ENCODE assay signal across 23 mouse cellular contexts in the genomic region with DNA sequence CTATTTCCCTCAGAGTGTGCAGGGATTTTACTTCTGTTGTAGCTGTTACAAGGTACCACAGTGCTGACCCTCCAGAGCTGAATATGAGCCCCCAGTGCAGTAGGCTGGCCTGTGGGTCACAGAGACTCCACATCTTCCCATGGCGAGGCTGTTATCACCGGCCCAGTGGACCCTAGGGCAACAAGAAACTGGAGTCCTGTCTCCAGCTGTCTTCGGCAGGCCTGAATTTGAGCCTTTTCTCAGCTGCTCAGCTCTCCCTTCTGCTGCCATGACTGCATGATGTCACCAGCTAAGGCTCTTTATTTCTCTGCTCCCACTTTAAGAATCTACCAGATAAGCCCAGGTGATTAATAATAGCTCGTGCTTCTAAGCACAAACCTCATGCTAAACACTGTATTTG. TPM values are rescaled to one million over a fixed set of nuclear protein-coding genes. Genes with fewer than 3 reads are reported as not detected.
DNase-seq lines count a peak whose midpoint lies in the region; ATAC-seq lines count a peak whose summit lies in the region.
"Had no signal": no experiment of that assay in that cellular context is flagged by ENCODE, and none has a peak within 500 bp of the region (broad histone marks: within the 10 kb centered on the region; RNA-seq: fewer than 3 reads in every experiment).

No protein-coding gene starts in this region.

- 0 out of 2 replicates have a peak, but pooled peaks cover 4% of the 10 kb centered on the region for H3K4me1 ChIP-seq in forebrain, embryonic 11.5 days (replicated peaks; ENCODE audit: control insufficient read depth, insufficient read depth, low read length)
- peaks cover 45% of the 10 kb centered on the region for H3K4me1 ChIP-seq in forebrain, embryonic 10.5 days
- peaks cover 30% of the 10 kb centered on the region for H3K4me1 ChIP-seq in neural tube, embryonic 12.5 days
- H3K4me1 ChIP-seq in hindbrain, embryonic 12.5 days, result peaks cover 29% of the 10 kb centered on the region
- H3K4me1 ChIP-seq in neural tube, embryonic 15.5 days, result peaks cover 35% of the 10 kb centered on the region
- H3K4me1 ChIP-seq: intestine, embryonic 15.5 days; limb, embryonic 13.5 days; liver, embryonic 13.5 days had no signal

- H3K9ac ChIP-seq in forebrain, embryonic 11.5 days (ENCODE audit: low read length), result no peak overlapping the region
- H3K9ac ChIP-seq in neural tube, embryonic 12.5 days, result no peak overlapping the region
- no peak overlapping the region for H3K9ac ChIP-seq in hindbrain, embryonic 12.5 days
- H3K9ac ChIP-seq in neural tube, embryonic 15.5 days (replicated peaks), result no peak overlapping the region
- H3K9ac ChIP-seq: intestine, embryonic 15.5 days; limb, embryonic 13.5 days; liver, embryonic 13.5 days; lung, embryonic 14.5 days had no signal

- ATAC-seq in forebrain, embryonic 11.5 days (replicated peaks; ENCODE audit: low FRiP score), result peak; percentile 19; the same call in 1 of the 2 replicates
- ATAC-seq in neural tube, embryonic 12.5 days (ENCODE audit: low FRiP score, low read depth), result 0 out of 2 replicates have a peak, but pooled peaks have one; percentile 11
- ATAC-seq in hindbrain, embryonic 12.5 days (ENCODE audit: low FRiP score), result 0 out of 2 replicates have a peak, but pooled peaks have one; percentile 12
- ATAC-seq in neural tube, embryonic 15.5 days (ENCODE audit: low FRiP score), result 0 out of 2 replicates have a peak, but pooled peaks have one; percentile 30
- ATAC-seq: CD4-positive, CD25-positive, alpha-beta regulatory T cell, adult 4 months; intestine, embryonic 15.5 days had no signal

- no peak overlapping the region for H3K27ac ChIP-seq in forebrain, embryonic 11.5 days (ENCODE audit: low read depth, low read length)
- no peak overlapping the region for H3K27ac ChIP-seq in forebrain, embryonic 10.5 days
- no peak overlapping the region for H3K27ac ChIP-seq in neural tube, embryonic 12.5 days
- H3K27ac ChIP-seq in hindbrain, embryonic 12.5 days, result peak overlapping the region; percentile 50; the same call in 1 of the 2 replicates
- H3K27ac ChIP-seq in neural tube, embryonic 15.5 days (replicated peaks), result no peak overlapping the region
- H3K27ac ChIP-seq: intestine, embryonic 15.5 days; layer of hippocampus, adult 2 months; limb, embryonic 13.5 days; liver, embryonic 13.5 days had no signal

- 58% methylated on average over 4 of the region's 4 CpGs for WGBS in forebrain, embryonic 11.5 days
- 69% methylated on average over 4 of the region's 4 CpGs for WGBS in forebrain, embryonic 10.5 days
- WGBS in neural tube, embryonic 12.5 days, result 57% methylated on average over 4 of the region's 4 CpGs
- WGBS in hindbrain, embryonic 12.5 days, result 58% methylated on average over 4 of the region's 4 CpGs
- WGBS in neural tube, embryonic 15.5 days, result 41% methylated on average over 4 of the region's 4 CpGs

- H3K4me3 ChIP-seq in forebrain, embryonic 11.5 days (ENCODE audit: low read depth, low read length), result no peak overlapping the region
- no peak overlapping the region for H3K4me3 ChIP-seq in forebrain, embryonic 10.5 days
- no peak overlapping the region for H3K4me3 ChIP-seq in neural tube, embryonic 12.5 days
- H3K4me3 ChIP-seq in hindbrain, embryonic 12.5 days, result no peak overlapping the region
- no peak overlapping the region for H3K4me3 ChIP-seq in neural tube, embryonic 15.5 days (replicated peaks)
- H3K4me3 ChIP-seq: intestine, embryonic 15.5 days; layer of hippocampus, adult 2 months; limb, embryonic 13.5 days; liver, embryonic 13.5 days had no signal

- no peaks in the 10 kb centered on the region for H3K27me3 ChIP-seq in forebrain, embryonic 11.5 days (ENCODE audit: control insufficient read depth, insufficient read depth, low read length)
- H3K27me3 ChIP-seq in forebrain, embryonic 10.5 days (ENCODE audit: poor library complexity, severe bottlenecking), result no peaks in the 10 kb centered on the region; the same call in none of the 2 replicates
- H3K27me3 ChIP-seq in neural tube, embryonic 12.5 days (replicated peaks), result no peaks in the 10 kb centered on the region
- no peaks in the 10 kb centered on the region for H3K27me3 ChIP-seq in hindbrain, embryonic 12.5 days
- H3K27me3 ChIP-seq in neural tube, embryonic 15.5 days (replicated peaks), result no peaks in the 10 kb centered on the region
- H3K27me3 ChIP-seq: intestine, embryonic 15.5 days had no signal

- H3K9me3 ChIP-seq in forebrain, embryonic 11.5 days (ENCODE audit: control insufficient read depth, low read length), result no peaks in the 10 kb centered on the region
- H3K9me3 ChIP-seq in forebrain, embryonic 10.5 days, result no peaks in the 10 kb centered on the region
- H3K9me3 ChIP-seq in neural tube, embryonic 12.5 days, result no peaks in the 10 kb centered on the region
- H3K9me3 ChIP-seq in hindbrain, embryonic 12.5 days (replicated peaks), result no peaks in the 10 kb centered on the region
- no peaks in the 10 kb centered on the region for H3K9me3 ChIP-seq in neural tube, embryonic 15.5 days (replicated peaks)
- H3K9me3 ChIP-seq: intestine, embryonic 15.5 days; limb, embryonic 13.5 days; liver, embryonic 13.5 days had no signal

- no peak for DNase-seq in forebrain, embryonic 11.5 days (ENCODE audit: low spot score)
- no peak for DNase-seq in forebrain, embryonic 10.5 days (ENCODE audit: extremely low spot score, low spot score)
- no peak for DNase-seq in neural tube, embryonic 10.5 days (ENCODE audit: extremely low spot score, low spot score)
- DNase-seq in lung, postnatal 4 days, result no peak
- no peak for DNase-seq in thymus, postnatal 4 days
- DNase-seq: adrenal gland, postnatal 14 days; cerebellum, adult 2 months; cerebellum, postnatal 25 days; heart, postnatal 4 days; kidney, adult 9 months; kidney, postnatal 25 days; liver, embryonic 13.5 days; lung, embryonic 14.5 days; thymus, postnatal 25 days had no signal

- H3K4me2 ChIP-seq in forebrain, embryonic 11.5 days (ENCODE audit: low read depth, low read length, severe bottlenecking), result no peak overlapping the region
- no peak overlapping the region for H3K4me2 ChIP-seq in neural tube, embryonic 12.5 days (replicated peaks)
- H3K4me2 ChIP-seq in hindbrain, embryonic 12.5 days (replicated peaks), result no peak overlapping the region
- H3K4me2 ChIP-seq in neural tube, embryonic 15.5 days, result no peak overlapping the region
- H3K4me2 ChIP-seq: intestine, embryonic 15.5 days; limb, embryonic 13.5 days; liver, embryonic 13.5 days; lung, embryonic 14.5 days had no signal

- no peaks in the 10 kb centered on the region for H3K36me3 ChIP-seq in forebrain, embryonic 11.5 days (ENCODE audit: control insufficient read depth, insufficient read depth, low read length)
- no peaks in the 10 kb centered on the region for H3K36me3 ChIP-seq in forebrain, embryonic 10.5 days (replicated peaks)
- no peaks in the 10 kb centered on the region for H3K36me3 ChIP-seq in neural tube, embryonic 12.5 days
- H3K36me3 ChIP-seq in hindbrain, embryonic 12.5 days, result no peaks in the 10 kb centered on the region
- no peaks in the 10 kb centered on the region; the same call in 1 of the 2 replicates for H3K36me3 ChIP-seq in neural tube, embryonic 15.5 days
- H3K36me3 ChIP-seq: intestine, embryonic 15.5 days; limb, embryonic 13.5 days; liver, embryonic 13.5 days had no signal

RNA-seq across cellular contexts. Expression of gene Prmt8, which starts 11.0 kb away (rescaled TPM):
- polyA plus RNA-seq in forebrain, embryonic 11.5 days (2014; fragmentation: Nextera tagmentation; extraction: Ambion mirVana), result 11.1 and 11.8 TPM in 2 replicates
- 5.0 and 5.2 TPM in 2 replicates for polyA plus RNA-seq in forebrain, embryonic 10.5 days (2016; fragmentation: Nextera tagmentation; extraction: Ambion mirVana)
- polyA plus RNA-seq in neural tube, embryonic 12.5 days (2016; fragmentation: Nextera tagmentation; extraction: Ambion mirVana), result 44.9 and 47.5 TPM in 2 replicates
- polyA plus RNA-seq in hindbrain, embryonic 12.5 days (2016; fragmentation: Nextera tagmentation; extraction: Ambion mirVana), result 38.0 and 39.9 TPM in 2 replicates
- polyA plus RNA-seq in neural tube, embryonic 15.5 days (2015; fragmentation: Nextera tagmentation; extraction: Ambion mirVana), result 32.8 and 37.9 TPM in 2 replicates
- polyA plus RNA-seq: CD4-positive, CD25-positive, alpha-beta regulatory T cell, adult 4 months; heart, embryonic 16.5 days; lung, embryonic 14.5 days; spleen, adult 2 months had no signal
